9 mouse cellular contexts compared by ENCODE assay signal in the genomic region with DNA sequence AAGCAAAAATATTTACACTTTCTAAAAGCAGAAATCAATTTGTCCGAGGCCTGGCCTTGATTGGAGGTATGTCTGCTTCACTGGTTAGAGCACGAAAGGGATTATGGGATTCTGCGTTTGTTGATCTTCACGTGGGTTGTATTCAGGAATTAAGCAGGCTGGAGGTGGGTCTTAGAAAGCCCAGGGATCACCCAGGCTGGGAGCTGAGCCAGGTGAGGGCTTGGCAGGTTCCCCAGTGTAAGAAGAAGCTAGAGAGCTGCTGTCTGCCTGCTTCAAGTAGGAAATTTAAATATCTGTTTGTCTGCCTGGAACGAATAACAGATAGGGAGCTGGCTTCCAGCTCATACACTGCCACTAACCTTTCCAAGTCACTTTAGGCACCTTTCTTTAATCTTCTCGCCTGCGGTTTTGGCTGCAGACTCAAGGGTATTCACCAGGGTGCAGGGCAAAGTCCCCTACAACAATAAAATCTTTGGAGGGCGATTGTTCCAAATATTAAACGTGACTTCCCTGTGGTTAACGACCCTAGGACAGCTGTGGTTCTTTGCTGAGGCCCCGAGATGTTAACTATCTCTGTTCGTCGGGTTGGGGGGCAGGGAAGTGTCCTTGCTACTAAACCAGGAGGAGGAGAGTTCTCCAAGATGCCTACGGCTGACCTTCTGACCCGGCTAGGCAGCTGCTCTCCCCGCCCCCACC.
DNase-seq lines count a peak whose midpoint lies in the region; TF ChIP-seq lines count a peak whose summit lies in the region.
"Had no signal": no experiment of that assay in that cellular context is flagged by ENCODE, and none has a peak within 500 bp of the region (broad histone marks: within the 10 kb centered on the region; RNA-seq: fewer than 3 reads in every experiment).

No protein-coding gene starts in this region.

- WGBS in kidney, adult 2 months, result 21% methylated on average over 16 of the region's 16 CpGs

- TF ChIP-seq CTCF in kidney, adult 2 months (conservative IDR thresholded peaks at IDR 0.05; ENCODE audit: insufficient read depth, insufficient read length, low read depth, low read length), result no peak

- H3K4me3 ChIP-seq in kidney, adult 2 months (ENCODE audit: insufficient read depth, low read depth, low read length), result no peak overlapping the region

- no peaks in the 10 kb centered on the region for H3K36me3 ChIP-seq in kidney, adult 2 months (ENCODE audit: control insufficient read depth, insufficient read depth, low read length)

- peaks cover 4% of the 10 kb centered on the region; the same call in 1 of the 2 replicates for H3K4me1 ChIP-seq in kidney, adult 2 months (ENCODE audit: control insufficient read depth, insufficient read depth, low read length)

- H3K27me3 ChIP-seq in kidney, adult 2 months (replicated peaks; ENCODE audit: control insufficient read depth, insufficient read depth, low read length), result no peaks in the 10 kb centered on the region
- H3K27me3 ChIP-seq: Patski had no signal

- H3K27ac ChIP-seq in kidney, adult 2 months (ENCODE audit: insufficient read depth, low read depth, low read length), result peak overlapping the region; percentile 88

- no peak for TF ChIP-seq POLR2A in kidney, adult 2 months (IDR thresholded peaks at IDR 0.05; ENCODE audit: low read depth, low read length)

- peak; percentile 13 for DNase-seq in right cerebral cortex, postnatal 4 days
- DNase-seq in right cerebral cortex, adult 18-20 months, result no peak
- peak; percentile 52 to 62 for DNase-seq in heart, adult 9 months (ENCODE audit: low spot score in 2 of 2)
- DNase-seq in kidney, adult 2 months, result peak; percentile 95
- peak; percentile 29 to 48 for DNase-seq in lung, adult 18-20 months
- DNase-seq in ovary, postnatal 36 days (ENCODE audit: low spot score), result peak; percentile 41
- no peak for DNase-seq in left cerebral cortex, adult 9 months (ENCODE audit: low spot score in 2 of 2)
- DNase-seq in right cerebral cortex, postnatal 25 days, result no peak

Comparison
In these comparisons a context has a peak if more than half of its experiments do, and no peak if none do; other contexts are left out.
1. DNase-seq: peak in right cerebral cortex, postnatal 4 days (single experiment), heart, adult 9 months (2 of 2), kidney, adult 2 months (single experiment), lung, adult 18-20 months (2 of 2) and ovary, postnatal 36 days (single experiment); none in right cerebral cortex, adult 18-20 months (single experiment), left cerebral cortex, adult 9 months (0 of 2) and right cerebral cortex, postnatal 25 days (single experiment).